Mouse (Mus musculus) gastrocnemius, postnatal 10 days (tissue): ENCODE measurements around the gene Dcaf10. TPM values are rescaled to one million over a fixed set of nuclear protein-coding genes. Genes with fewer than 3 reads are reported as not detected.

Source experiments
- DNase-seq: peaks from one replicate; pipeline ENCODE4 v3.0.0; 2021; ENCODE audit warnings: mixed read lengths
- microRNA-seq, 2 experiments: library from miRNA; unstranded; fragments of <30 nt; microRNA quantifications; one replicate each; pipeline ENCODE4 v1.2.0; 2021
- total RNA-seq, 2 experiments: library from RNA; stranded (reverse); gene quantifications; 2 replicates each; pipeline ENCODE4 v1.2.3; 2021

Gene Dcaf10
- total RNA-seq, 2 experiments from 2014 or later: 16.5 to 17.8 TPM

DNA sequence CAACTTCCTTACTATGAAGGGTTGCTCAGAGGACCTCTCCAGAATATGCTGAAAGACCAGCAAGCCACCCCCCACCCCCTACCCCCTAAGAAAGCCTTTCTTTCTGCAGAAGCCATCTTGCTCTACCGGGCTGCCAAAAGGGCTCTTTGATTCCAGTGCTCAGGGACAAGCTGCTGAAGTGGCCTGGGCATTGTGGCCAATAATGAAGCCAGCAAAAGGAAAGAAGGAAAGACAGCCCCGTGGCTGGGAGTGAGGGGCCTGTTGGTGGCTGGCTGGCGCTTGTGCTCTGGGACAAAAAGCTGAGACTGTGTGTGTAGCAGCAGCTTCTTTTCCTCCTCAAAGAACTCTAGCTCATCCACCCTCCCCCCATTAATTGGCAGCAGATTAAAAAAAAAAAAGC lies 78.8 kb downstream of the Dcaf10 start:
- no peak for DNase-seq

DNA sequence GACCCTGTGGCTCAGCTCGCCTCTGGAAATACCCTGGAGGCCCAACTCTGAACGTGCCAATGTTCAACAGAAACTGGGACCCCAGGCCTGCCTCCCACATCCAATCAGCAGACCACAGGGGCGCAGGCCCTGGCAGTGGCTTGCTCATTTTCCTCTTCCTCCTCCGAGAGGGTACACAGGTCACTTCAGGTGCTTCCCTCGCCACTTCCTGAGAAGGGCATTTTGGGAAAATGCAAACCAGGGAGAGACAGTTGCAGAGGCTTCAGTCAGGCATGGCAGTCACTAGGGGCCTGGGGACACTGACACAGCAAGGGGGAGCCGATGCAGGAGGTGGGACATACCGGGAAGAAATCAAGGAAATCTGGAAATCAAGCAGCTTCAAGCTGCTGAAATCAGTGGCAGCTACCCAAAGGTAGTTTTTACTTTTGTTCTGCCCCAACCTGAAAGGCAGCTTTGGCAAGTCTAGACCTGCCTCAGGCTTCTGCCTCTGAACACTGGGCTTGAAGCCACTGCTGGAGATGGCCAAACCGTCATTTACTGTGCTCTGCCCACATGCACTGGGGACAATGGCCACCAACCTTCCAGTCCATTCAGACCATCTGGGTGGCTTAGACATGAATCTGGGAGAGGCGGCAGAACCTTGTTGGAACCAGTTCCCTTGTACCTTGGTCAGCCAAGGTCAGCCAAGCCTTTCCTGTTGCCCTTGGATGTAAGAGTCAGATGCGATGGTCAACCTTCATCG lies 79.8 kb downstream of the Dcaf10 start:
- no peak for DNase-seq

DNA sequence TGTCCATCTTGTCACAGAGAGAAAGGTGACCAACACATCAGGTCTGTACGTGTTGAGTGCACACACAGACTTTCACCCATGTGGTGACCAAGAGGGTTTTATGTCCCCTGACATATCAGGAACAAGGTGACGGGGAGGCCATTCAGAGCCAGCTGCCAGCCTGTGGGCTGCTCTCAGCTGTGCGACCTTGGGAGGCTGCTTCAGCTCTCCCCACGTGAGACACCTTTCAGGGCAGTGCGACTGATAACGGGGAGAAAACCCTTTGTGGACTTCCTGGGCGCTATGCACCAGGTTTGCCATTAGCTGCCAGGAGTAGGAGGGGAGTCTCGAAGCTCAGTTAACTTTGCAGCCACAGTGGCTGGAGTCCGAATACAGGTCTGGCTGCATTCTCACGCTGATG lies 80.7 kb downstream of the Dcaf10 start:
- no peak for DNase-seq

DNA sequence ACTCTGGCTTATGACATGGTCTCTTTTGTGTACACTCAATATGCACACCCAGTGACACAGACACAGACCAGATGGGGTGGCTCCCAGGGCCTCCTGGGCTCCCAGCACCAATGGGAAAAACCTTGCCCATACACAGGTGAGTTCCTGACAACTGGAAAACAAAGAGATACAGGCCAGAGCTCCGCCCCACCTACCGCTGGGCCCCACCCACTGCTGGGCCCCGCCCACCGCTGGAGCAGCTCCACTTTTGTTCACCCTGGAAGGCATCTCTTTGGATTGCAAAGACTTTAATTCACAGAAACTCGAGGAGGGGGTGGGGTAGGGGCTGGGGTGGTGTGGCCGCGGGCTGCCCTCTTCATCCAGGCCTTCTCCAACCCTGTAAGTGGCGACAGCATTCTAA lies 81.5 kb downstream of the Dcaf10 start:
- DNase-seq: no peak

DNA sequence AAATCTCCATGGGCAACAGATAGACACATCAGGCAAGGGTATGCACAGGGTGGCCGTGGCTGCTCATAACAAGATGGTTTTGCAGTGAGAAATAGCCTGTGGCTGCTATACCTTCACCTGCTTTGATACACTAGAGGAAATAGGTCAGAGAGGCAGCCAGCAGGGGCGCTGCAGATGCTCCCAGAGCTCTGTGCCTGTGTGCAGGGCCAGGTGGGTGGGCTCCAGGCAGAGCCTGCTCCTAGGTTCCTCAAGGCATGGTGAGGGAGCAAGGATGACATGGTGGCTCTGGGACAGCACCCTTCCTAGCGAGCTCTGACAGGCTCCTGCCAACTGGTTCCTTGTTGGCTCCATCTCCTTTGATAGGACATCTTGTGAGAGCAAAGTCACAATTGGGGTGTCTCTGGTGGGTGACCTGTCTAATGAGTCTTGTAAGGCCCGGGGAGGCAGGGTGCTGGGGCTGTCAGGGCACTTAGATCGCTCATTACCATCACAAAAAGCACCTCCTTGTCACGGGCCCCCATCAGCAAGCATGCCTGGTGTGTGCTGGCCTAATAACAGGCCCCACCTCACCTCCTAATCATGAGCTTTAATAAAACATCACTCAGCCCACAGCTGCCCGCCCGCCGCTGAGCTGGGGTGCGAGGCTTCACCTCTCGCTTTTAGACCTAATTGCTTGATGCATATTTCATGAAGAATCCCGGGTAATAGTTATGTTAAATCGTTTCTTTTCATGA lies 85.0 kb downstream of the Dcaf10 start:
- DNase-seq: no peak

Small RNAs within 50 kb of the gene (microRNA-seq; reads per million reads assigned to microRNA genes)
- 0 reads per million in 2 experiments for gene Gm25692

Other genes with a start within 250 kb of the Dcaf10 start
- 10 to 100 TPM; 76.8 to 83.7 TPM for gene Tomm5, start 234.0 kb upstream of the Dcaf10 start, total RNA-seq
- 1 to 10 TPM; 3.6 to 3.9 TPM for gene Frmpd1, start 157.2 kb upstream of the Dcaf10 start, total RNA-seq
- 1 to 10 TPM; 4.0 to 6.2 TPM for gene Trmt10b, start 45.0 kb upstream of the Dcaf10 start, total RNA-seq
- 10 to 100 TPM; 11.5 to 12.1 TPM for gene Exosc3, start 631 bp downstream of the Dcaf10 start, total RNA-seq
- 10 to 100 TPM; 73.2 to 75.5 TPM for gene Slc25a51, start 66.7 kb downstream of the Dcaf10 start, total RNA-seq
- gene Shb, start 190.4 kb downstream of the Dcaf10 start, total RNA-seq: 10 to 100 TPM in 1 of 2 experiments, 1 to 10 TPM in 1; 9.3 to 12.5 TPM